Mouse (Mus musculus) WW6 (cell line): ENCODE results near the gene 1700057G04Rik.

Source experiments
- DNase-seq: peaks from one replicate; pipeline ENCODE4 v3.0.0-alpha.2; 2013; ENCODE audit warnings: low read depth, low spot score

Gene 1700057G04Rik

GRCm38 (mm10) chr9:92309077-92309476 is at the start of gene 1700057G04Rik:
Gene 1700057G04Rik (plus strand): TSS chr9:92309377.
- DNase-seq, result no peak

DNA sequence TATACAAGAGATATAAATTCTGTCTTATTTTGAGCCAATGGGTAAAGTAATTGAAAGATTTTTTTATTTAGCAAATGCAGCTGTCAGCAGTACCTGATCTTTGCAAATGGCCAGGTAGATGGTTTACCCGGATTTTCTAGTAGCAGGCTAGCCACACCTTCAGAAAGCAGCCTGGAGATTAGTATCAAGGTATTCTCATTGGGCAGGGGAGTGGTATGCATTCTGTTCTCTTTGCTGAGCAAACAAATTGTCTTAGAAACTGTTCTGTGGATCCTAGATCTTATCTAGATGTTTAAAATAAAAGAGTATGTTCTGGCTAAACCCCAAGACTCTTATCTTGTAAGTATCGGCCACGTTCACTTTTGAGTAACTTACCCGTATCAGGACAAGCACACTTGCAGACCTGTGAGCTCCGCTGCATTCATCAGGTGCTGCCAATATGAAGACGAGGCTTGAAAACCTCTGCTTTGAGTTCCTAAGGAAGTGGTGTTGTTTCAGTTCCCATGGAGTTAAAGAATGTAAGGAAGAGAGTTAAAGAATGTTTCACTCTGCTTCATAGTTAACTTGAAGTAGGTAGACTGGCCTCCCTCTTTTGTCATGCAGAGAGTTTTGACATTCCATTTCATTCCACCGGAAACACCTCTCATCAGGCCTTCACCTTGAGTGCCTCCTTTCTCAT is 48.6 kb upstream of the 1700057G04Rik start:
- DNase-seq, result peak; percentile 40

DNA sequence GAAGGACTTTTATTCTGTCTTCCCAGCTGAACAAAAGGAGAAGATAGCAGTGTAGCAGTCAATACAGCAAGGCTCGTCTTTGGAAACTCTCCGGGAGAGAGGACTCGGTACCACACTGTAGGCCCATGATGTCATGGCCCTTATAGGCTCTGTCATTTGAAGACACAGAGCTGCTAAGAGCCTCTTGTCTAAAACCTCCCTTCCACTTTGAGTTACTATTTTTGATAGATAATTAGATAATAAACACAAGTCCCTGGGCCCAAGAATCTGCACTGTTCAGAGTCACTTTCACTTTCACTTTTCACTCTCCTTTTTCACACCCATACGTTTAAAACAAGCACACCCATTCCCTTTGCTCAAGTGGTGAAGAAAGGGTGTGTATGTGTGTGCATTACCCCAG is 43.5 kb upstream of the 1700057G04Rik start:
- no peak for DNase-seq

GRCm38 (mm10) chr9:92266558-92267171 is 42.5 kb upstream of the 1700057G04Rik start:
- no peak for DNase-seq

- no peak for DNase-seq
Measured at GRCm38 (mm10) chr9:92267732-92268131, 41.4 kb upstream of the 1700057G04Rik start.

- DNase-seq, result no peak
Measured at GRCm38 (mm10) chr9:92269829-92270404, 39.3 kb upstream of the 1700057G04Rik start.

DNA sequence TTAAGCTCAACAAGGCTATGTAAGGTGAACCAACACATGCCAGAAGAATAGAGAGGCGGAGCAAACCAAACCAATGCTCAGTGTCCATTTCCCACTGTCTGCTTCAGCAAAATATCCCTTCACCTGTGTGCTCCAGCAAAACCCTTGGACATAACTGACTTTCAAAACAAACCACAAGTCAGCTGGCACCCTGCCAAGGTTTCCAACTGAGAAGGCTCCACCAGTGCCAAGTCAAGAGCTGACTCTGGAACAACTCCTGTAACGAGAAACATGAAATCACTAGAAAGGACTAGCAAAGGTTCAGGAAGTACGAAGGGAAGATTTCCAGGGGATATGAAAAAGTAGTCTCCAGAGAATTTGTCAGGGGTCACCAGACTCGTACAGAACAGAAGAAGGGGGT is 38.2 kb upstream of the 1700057G04Rik start:
- no peak for DNase-seq

GRCm38 (mm10) chr9:92272650-92273049 is 36.5 kb upstream of the 1700057G04Rik start:
- DNase-seq, result no peak

- no peak for DNase-seq
Measured at GRCm38 (mm10) chr9:92273271-92273670, 35.9 kb upstream of the 1700057G04Rik start.

DNA sequence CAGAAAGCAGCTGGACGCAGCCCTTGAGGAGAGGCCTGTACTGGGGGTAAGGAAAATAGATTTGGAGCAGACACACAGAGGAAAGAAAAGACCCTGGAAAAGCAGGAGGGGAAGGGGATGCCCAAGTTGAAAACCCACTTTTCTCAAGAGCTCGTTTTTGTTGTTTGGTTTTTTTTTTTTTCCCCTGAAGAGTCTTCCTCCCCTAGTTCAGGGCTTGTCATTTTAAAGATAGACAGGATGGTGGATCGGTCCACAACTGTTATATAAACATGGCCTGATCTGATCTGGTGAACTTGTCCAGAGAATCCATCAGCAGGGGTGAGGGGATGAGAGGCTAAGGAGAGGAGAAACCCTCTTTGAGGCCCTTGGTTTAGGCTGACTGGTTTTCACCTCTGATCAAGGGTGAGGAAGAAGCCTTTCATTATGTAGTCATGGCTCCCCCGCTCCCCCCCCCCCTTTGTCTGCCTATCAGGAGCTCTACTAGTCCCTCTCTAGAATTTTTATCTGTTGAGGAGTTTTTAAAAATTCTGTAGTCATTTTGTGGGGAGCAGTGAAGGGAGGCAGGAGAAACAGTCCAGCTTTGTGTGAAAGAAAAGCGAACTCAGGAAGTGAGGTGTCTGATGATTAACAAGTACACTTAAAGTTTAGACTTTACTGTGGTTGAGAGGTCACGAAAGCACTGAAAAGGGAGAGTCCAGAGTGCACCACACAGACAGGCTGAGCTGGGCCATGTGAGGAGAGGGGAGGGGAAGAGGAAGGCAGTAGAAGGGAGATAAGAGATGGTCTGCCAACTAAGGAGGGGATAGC is 35.0 kb upstream of the 1700057G04Rik start:
- no peak for DNase-seq

DNA sequence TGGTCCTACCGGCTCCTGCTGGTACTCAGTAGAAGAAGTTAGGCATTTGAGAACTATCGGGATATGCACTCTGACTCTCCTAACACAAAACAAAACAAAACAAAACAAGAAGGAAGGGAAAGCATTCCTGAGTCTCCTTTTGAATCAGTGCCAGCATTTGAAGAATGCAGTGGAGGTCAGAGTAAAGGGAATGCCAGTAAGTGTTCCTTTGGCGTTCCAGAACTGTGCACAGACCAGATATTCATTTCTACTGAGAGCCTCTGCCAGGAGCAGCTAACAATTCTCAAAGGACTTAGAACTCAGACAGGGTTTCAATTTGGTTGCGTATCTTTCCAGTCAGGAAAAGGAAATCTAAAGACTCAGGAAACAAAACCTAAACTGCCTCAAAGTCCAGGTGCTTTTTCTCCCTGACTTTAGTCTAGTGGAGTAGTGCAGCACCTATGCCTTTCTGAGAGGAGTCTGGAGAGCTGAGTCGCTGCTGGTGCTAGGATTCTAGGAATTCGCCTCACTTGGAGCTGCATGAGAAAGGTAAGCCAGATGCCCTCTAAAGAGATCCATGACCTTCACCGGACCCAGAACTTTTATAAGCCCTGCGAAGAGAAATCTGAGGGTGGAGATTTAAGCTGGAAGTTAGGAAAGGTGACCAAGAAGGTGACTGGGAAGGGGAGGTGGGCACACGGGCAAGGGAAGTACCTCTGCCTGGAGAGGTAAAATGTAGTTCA is 33.5 kb upstream of the 1700057G04Rik start, which contains the start of gene Plscr2:
Plscr2 (plus strand) TSS at position 117 of the 722 bp plus-strand sequence.
- DNase-seq, result no peak

DNA sequence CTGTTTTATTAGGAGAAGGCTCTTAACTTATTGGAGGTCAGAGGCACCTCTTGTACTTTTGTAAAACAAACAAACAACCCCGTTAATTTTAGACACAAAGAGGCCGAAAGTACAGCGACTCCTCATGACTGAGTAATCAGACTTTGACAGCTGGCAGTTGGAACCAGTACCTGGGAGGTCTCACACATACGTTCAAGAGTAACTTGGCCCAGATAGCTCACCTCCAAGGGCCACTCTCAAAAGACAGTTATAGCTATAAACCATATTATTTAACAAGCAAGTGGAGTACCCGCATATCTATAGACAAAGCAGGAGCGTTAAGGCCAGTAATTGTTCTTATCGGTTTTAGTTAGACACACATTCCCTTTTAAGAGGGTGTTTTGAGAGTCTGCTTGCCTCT is 32.8 kb upstream of the 1700057G04Rik start:
- no peak for DNase-seq

- no peak for DNase-seq
Measured at GRCm38 (mm10) chr9:92280048-92280447, 29.1 kb upstream of the 1700057G04Rik start.

- no peak for DNase-seq
Measured at GRCm38 (mm10) chr9:92282563-92283171, 26.5 kb upstream of the 1700057G04Rik start.

- DNase-seq, result no peak
Measured at GRCm38 (mm10) chr9:92289675-92290074, 19.5 kb upstream of the 1700057G04Rik start.

DNA sequence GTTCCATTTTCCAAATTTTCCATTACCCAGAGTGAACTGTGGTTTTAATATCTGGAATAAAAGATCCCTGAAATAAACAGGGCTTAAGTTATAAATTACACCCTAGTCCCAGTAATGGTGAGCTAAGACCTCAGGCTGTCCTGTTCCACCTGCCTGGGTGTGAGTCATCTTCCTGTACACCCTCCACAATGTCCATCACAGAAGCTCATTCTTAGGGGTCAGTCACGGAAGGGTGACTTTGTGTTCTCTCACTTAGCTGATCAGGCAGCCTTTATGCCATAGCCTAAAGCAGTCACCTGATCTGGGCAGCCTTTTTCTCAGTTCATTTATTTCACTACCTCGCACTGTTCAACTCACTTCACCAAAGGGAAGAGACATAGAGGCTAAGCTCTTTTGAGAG is 17.0 kb upstream of the 1700057G04Rik start:
- DNase-seq, result no peak

DNA sequence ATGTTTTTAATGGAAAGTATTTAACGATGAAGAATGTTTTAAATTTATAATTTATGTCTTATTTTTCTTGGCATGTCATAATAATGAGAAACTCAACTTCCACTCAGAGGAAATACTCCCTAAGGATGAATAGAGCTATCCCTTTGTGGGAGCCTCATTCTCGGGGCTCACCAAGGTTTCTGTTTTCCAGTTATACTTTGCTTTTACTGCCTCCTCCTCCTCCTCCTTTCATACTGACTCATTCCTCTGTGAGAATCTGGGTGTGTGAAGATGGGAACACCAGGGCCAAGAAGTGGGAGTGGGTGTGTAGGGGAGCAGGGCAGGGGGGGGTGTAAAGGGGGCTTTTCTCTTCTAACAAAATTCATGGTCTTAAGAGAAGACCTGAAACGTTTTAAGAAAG is 16.3 kb upstream of the 1700057G04Rik start:
- no peak for DNase-seq

- DNase-seq, result no peak
Measured at GRCm38 (mm10) chr9:92293560-92294548, 15.3 kb upstream of the 1700057G04Rik start.

DNA sequence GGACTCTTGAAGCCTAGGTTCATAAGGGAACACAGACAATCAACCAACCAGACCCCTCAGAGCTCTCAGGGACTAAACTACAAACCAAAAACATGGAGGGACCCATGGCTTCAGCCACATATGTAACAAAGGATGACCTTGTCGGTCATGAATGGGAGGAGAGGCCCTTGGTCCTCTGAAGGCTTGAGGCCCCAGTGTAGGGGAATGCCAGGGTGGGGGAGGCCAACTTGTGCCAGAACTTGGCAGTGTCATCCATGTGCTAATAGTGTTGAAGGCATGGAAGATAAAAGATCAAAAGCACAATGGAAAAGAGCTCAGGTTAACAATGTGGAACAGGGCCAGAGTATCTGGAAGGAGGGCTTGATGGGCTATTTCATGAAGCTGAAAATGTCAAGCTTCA is 10.9 kb upstream of the 1700057G04Rik start:
- DNase-seq, result no peak

- no peak for DNase-seq
Measured at GRCm38 (mm10) chr9:92301213-92301612, 8.0 kb upstream of the 1700057G04Rik start.
